Mouse (Mus musculus) erythroblast, embryonic 14.5 days (primary cell): ENCODE measurements around the gene Tiam2.

Experiments
- GATA1 ChIP-seq: IDR thresholded peaks from 2 replicates; pipeline ENCODE4 v1.6.1; 2012; ENCODE audit warnings: low read length, inconsistent platforms, mixed read lengths
- TAL1 ChIP-seq: IDR thresholded peaks from 3 replicates; pipeline ENCODE4 v1.6.1; 2012; ENCODE audit warnings: low read length, inconsistent platforms, mixed read lengths

- TF ChIP-seq TAL1, result no peak
- TF ChIP-seq GATA1, result no peak
These were observed 141.4 kb downstream of the Tiam2 start for GRCm38 (mm10) chr17:3467636-3468324.
